Mouse (Mus musculus): ENCODE data around the gene Stx6. TPM values are rescaled to one million over a fixed set of nuclear protein-coding genes. Genes with fewer than 3 reads are reported as not detected.

Gene Stx6
- 100 to 1,000 TPM in 22 of 26 experiments, 10 to 100 TPM in 4; 89.1 to 825 (median 157) TPM for total RNA-seq (2018; cell fraction: chromatin; rRNA removed)
- total RNA-seq (2018; cell fraction: cytosol; rRNA removed), result 10 to 100 TPM; 18.0 to 70.6 (median 28.5) TPM
- 100 to 1,000 TPM in 13 of 26 experiments, 10 to 100 TPM in 13; 38.1 to 384 (median 109) TPM for total RNA-seq (2018; cell fraction: nucleus; rRNA removed)
- polyA plus RNA-seq (2018), result 28.0 to 46.7 TPM (median 32.4 TPM) in 3 replicates

DNA sequence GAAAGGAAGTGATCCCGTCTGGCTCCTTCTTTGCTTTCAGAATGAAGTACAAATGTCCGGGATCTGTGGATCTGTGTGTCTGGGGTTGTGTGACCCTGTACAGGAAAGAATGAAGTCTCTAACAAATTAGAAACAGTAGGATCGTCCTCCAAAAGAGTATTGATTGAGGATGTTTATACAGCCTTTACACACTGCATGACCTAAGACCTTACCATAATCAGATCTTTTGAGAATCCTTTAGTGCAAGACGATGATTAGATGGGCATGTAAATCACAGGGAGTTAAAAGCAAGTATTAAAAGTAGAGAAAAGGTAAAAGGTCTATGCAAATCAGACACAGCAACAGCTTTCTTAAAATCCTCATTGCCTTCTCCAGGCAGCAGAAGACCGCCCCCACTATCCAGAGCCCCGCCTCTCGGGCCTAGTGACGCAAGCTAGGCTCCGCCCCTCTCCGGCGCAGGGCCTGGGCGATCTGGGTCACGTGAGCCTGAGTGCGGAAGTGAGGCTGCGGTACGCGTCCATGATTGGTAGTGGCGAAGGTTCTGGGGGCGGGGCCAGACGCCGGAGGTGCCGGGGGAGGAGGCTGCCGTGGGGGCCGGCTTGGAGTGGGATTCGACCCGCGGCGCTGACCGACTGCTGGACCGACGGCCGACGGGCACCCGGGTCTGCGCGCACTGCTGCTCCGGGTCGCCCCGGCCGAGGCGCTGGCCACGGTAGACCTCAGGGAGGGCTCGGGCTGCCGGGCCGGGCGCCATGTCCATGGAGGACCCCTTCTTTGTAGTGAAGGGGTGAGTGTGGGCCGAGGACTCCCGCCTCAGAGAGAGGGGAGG lies at the start of gene Stx6:
Gene Stx6, plus strand, starts transcription at position 575 of the 829 bp plus-strand sequence.
- H3K79me2 ChIP-seq (ENCODE audit: inconsistent target), result peaks cover 39% of the 10 kb centered on the region
- peak within 1 kb of the TSS; percentile 32 for H3K4me3 ChIP-seq (ENCODE audit: inconsistent target)
- no peak within 1 kb of the TSS for H3K27ac ChIP-seq
- no peaks in the 10 kb centered on the region for H3K36me3 ChIP-seq (ENCODE audit: inconsistent target)
- 4% methylated on average over 46 of the region's 48 CpGs for WGBS (ENCODE audit: missing documents)

DNA sequence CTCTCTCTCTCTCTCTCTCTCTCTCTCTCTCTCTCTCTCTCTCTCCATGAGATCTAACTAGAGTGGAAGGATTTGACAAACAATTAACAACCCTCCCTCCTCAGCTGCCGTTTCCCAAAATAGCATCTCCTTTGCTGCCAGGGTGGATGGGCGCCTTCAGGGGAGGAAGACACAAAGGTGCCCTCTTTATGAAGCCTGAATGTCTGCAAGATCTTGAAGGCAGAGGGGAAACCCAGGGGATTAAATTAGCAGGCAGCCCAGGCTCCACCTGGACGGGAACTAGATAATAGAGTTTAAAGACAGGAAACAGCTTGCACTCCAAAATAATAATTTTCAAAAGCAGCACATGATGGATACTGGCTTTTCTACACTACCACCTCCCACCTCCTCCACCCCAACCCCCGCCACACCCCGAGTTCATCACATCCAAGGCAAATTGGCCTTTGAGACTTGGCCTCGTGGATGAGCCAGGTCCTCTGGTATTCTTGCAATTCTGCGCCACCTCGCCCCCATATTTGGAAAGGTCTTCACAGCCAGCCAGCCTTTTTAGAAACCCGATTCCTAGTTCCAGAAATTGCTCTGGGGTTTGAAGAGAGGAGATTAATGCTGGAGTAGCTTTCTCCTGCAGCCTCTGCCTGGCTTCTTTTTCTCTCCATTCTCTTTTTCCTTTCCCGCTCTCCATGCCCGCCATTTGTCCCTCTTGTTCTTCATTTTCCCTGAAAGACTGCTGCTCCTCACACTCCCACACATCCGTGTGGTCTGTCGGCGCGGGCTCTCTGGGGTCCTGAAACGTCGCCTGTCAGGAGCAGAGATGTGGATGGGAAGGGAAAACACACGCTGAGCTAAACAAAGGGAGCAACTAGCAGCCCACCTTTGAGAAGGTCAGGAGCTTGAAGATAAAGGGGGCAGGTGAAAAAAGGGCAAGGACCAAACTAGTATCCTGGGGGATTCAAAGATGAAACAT lies 48.8 kb upstream of the Stx6 start:
- Histone ChIP-seq H3K27ac (no peak overlapping the region), H3K36me3 (ENCODE audit: inconsistent target) (no peaks in the 10 kb centered on the region), H3K79me2 (ENCODE audit: inconsistent target) (no peaks in the 10 kb centered on the region), H3K4me3 (ENCODE audit: inconsistent target) (no peak overlapping the region)
- 79% methylated on average over 17 of the region's 18 CpGs for WGBS (ENCODE audit: missing documents)

DNA sequence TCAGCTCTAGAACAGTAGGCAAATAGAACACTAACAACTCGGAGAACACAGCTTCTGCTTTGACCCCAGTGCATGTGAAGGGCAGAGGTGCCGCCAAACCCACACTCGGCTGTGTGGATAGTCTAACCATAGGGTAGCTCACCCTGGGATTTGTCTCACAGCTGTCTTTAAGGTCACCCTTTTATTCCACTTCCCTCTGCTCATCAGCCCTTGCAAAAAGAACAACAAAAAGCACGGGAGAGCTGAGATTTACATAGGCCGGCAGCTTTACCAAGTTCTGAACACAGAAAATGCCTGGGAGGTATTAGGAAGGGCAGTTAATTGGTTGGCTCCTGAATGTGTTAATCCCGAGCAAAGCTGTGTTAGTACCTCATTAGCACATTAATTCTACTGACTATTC lies 47.0 kb upstream of the Stx6 start:
- WGBS (ENCODE audit: missing documents), result 93% methylated on average over 6 of the region's 6 CpGs

DNA sequence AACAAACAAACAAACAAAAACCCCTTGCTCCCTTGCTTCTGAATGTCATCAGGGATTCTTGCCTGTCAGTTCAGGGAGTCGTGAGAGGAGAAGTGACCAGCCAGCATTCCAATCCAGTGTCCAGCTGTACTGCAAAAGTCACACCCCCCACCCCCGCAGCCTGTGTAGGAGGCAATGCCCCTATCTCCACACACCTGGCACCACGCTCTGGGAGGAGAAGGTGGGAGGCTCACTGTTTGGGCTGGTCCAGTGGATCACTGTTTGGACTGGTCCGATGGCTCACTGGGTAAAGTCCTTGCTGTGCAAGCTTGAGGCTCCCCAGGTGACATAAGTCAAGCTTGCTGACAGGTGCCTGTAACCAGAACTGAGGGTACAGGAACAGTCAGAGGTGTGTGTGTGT lies 46.4 kb upstream of the Stx6 start:
- no peaks in the 10 kb centered on the region for H3K79me2 ChIP-seq (ENCODE audit: inconsistent target)
- no peak overlapping the region for H3K27ac ChIP-seq
- no peak overlapping the region for H3K4me3 ChIP-seq (ENCODE audit: inconsistent target)
- H3K36me3 ChIP-seq (ENCODE audit: inconsistent target), result no peaks in the 10 kb centered on the region
- 98% methylated on average over 4 of the region's 4 CpGs for WGBS (ENCODE audit: missing documents)

More for the DNA sequence above, 47.0 kb upstream of the Stx6 start:
- Histone ChIP-seq H3K4me3 (ENCODE audit: inconsistent target) (no peak overlapping the region), H3K27ac (no peak overlapping the region), H3K79me2 (ENCODE audit: inconsistent target) (no peaks in the 10 kb centered on the region), H3K36me3 (ENCODE audit: inconsistent target) (no peaks in the 10 kb centered on the region)

DNA sequence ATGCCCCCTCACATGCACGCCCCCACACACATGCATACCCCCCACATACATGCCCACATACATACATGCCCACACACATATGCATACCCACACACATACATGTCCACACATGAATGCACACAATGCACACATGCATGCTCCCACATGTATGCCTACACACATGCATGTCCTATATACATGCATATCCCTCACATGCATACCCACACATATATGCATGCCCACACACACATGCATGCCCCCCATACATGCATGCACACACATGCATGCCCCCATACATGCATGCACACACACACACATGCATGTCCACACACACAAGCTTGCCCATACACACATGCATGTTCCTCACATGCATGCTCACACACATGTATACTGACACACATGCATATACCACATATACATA lies 45.6 kb upstream of the Stx6 start:
- Histone ChIP-seq H3K27ac (no peak overlapping the region), H3K36me3 (ENCODE audit: inconsistent target) (no peaks in the 10 kb centered on the region), H3K79me2 (ENCODE audit: inconsistent target) (no peaks in the 10 kb centered on the region), H3K4me3 (ENCODE audit: inconsistent target) (no peak overlapping the region)
- WGBS (ENCODE audit: missing documents), result 50% methylated on average over 1 of the region's 1 CpGs

DNA sequence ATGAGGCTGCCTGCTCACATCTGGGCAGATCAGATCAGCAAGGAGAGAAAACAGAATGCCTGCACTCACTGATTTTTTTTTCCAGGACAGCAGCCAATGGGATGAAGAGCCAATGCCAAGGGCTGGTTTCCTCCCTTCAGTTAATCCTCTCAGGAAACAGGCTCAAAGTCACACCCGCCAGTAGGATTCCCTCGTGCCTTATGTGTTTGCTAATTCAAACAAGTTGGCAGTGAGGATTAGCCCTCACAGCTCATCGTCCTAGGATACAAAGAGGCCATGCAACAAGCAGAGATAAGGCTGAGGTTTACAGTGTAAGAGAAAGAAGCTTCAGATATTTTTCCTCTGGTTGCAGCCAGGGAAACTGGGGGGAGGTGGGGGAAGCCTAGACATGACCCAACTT lies 44.6 kb upstream of the Stx6 start:
- WGBS (ENCODE audit: missing documents), result 84% methylated on average over 3 of the region's 3 CpGs
- Histone ChIP-seq H3K27ac (no peak overlapping the region), H3K36me3 (ENCODE audit: inconsistent target) (no peaks in the 10 kb centered on the region), H3K4me3 (ENCODE audit: inconsistent target) (no peak overlapping the region), H3K79me2 (ENCODE audit: inconsistent target) (no peaks in the 10 kb centered on the region)

DNA sequence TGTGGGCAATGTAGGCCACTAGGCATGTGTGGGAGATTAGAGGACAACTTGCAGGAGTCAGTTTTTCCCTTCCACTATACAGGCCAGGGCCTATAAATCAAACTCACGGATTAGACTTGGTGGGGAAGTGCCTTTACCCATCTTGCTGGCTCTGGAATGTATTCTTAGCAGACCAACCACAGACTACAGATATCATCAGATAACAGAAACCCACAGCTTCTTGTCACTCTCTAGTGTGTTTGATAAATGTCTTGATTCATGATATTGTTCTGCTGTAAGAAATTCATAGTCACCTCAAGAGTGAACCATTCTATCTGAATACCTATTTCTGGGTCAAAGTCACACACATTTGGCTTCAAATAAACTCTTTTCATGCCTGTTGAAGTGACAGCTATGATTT lies 38.8 kb upstream of the Stx6 start:
- Histone ChIP-seq H3K27ac (no peak overlapping the region), H3K4me3 (ENCODE audit: inconsistent target) (no peak overlapping the region), H3K79me2 (ENCODE audit: inconsistent target) (no peaks in the 10 kb centered on the region), H3K36me3 (ENCODE audit: inconsistent target) (no peaks in the 10 kb centered on the region)
- WGBS (ENCODE audit: missing documents), result 56% methylated on average over 1 of the region's 1 CpGs

DNA sequence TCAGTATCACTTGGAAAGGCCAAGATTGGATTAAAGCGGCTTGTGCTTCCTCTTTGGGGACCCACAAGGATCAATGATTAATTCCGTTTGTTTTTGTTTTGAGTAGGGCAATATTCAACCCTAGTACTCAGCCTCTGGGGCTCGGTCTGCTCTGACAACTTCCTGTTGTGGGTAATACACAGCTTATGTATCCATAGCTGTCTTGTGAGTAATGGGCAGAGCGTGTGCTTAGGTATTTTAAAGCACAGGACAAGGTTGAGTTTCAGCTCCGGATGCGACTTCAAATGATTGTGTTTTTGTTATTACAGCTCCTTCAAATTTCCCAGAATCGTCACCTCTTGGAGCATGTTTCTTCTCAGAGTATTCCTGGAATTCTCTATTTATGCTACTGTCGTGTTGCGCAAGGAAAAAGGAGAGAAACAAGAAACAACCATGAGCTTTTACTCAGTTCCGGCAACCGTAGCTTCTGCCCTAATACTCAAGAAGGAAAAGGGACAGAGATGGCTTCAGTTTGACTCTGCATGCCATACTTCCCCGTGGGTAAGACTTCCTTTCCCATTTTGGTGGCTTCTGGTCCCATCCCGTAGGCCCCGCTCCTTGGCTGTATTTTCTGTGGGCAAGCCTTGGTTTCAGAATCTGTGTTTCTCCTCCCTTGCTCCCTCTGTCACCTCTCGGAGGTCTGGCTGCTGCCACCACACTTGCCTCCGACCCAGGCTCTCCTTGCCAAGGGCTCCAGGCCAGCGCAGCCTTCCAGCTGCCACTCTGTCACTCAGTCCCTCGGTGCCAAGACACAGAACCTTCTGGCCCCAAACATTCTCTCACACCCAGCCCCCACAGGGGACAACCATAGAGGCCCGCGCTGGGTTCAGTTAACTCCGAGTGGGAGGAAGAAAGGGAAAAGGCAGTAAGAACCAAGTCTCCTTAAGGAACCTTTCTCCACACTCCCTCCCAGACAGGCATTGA lies 36.3 kb upstream of the Stx6 start:
- H3K36me3 ChIP-seq (ENCODE audit: inconsistent target), result no peaks in the 10 kb centered on the region
- no peak overlapping the region for H3K27ac ChIP-seq
- WGBS (ENCODE audit: missing documents), result 87% methylated on average over 21 of the region's 21 CpGs
- no peak overlapping the region for H3K4me3 ChIP-seq (ENCODE audit: inconsistent target)
- no peaks in the 10 kb centered on the region for H3K79me2 ChIP-seq (ENCODE audit: inconsistent target)

DNA sequence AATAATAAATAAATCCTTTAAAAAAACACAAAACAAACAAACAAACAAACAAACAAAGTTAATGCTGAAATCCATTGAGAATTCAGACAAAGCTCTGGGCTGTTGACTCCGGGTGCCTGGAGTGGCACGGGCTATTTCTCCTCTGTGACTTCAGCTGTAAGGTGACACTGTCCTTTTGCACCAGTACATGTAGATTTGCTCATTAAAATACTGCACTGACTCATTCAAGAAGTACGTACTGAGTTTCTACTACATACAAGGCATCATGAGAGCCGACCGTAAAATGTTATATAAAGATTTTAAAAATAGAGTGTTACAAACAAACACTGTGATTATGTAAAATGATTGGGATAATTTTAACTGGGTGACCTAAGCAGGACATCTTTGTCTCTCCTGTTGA lies 34.1 kb upstream of the Stx6 start:
- H3K79me2 ChIP-seq (ENCODE audit: inconsistent target), result no peaks in the 10 kb centered on the region
- 100% methylated on average over 5 of the region's 5 CpGs for WGBS (ENCODE audit: missing documents)
- no peak overlapping the region for H3K27ac ChIP-seq
- no peaks in the 10 kb centered on the region for H3K36me3 ChIP-seq (ENCODE audit: inconsistent target)
- no peak overlapping the region for H3K4me3 ChIP-seq (ENCODE audit: inconsistent target)

DNA sequence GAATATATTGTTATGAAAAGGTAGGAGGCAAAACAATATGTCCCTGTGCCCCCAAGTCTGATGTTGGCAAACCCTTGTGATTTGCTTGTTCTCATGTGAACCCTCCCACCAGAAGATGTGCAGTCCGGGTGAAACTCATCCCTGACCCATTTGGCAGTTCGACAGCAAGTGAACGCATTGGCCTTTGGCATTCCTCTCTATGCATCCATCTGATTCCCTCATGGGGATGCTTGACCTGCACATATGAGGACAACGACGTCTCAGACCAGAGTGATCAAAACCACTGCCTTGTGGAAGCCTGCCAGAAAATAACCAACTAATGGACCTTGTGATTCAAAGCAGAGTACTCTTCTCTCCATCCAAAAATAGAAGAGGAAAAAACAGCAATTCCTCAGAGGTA lies 31.8 kb upstream of the Stx6 start:
- Histone ChIP-seq H3K4me3 (ENCODE audit: inconsistent target) (no peak overlapping the region), H3K79me2 (ENCODE audit: inconsistent target) (no peaks in the 10 kb centered on the region), H3K36me3 (ENCODE audit: inconsistent target) (peaks cover 7% of the 10 kb centered on the region; the same call in 1 of the 2 replicates), H3K27ac (no peak overlapping the region)
- 87% methylated on average over 5 of the region's 5 CpGs for WGBS (ENCODE audit: missing documents)

DNA sequence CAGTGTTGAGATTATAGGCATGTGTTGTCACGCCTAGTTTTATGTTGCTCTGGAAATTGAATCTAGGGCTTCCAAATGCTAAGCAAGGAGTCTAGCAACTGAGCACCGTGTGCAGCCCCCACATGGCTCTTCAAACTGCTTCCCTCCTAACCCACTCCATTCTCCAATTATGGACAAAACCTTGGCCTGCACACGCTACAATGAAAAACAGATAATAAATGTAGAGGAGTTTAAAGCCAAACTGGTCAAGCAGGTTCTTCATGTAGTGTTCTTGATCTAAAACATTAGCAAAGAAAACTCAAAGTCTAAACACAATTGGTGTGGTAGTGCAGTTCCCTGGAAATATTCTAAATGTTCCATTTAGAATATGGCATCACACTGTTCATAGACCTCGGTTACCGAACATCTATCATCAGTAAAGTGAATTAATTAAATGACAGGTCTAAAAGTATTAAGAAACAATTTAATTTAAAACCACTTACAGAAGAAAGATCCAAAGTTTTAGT lies 31.0 kb upstream of the Stx6 start:
- no peaks in the 10 kb centered on the region for H3K79me2 ChIP-seq (ENCODE audit: inconsistent target)
- no peak overlapping the region for H3K4me3 ChIP-seq (ENCODE audit: inconsistent target)
- peaks cover 7% of the 10 kb centered on the region; the same call in 1 of the 2 replicates for H3K36me3 ChIP-seq (ENCODE audit: inconsistent target)
- 98% methylated on average over 5 of the region's 5 CpGs for WGBS (ENCODE audit: missing documents)
- no peak overlapping the region for H3K27ac ChIP-seq

DNA sequence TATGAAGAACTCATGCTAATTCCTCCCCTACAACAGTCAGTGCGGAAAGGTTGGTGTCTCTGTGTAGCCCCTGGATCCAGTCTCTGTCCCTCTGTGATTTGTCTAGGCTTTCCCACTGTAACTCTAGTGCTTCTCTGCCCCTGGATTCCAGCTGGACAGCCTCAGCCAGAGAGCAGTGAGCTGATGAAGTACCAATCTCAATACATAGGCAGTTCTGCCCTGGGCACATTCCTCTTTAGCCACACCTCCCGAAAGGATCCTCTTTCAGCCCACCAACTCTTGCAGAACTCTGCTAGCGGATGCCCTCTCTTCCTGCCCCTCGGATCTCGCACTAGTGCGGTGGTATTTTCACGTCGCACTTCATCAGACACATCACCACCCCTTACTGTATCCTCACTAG lies 23.6 kb upstream of the Stx6 start:
- Histone ChIP-seq H3K79me2 (ENCODE audit: inconsistent target) (peaks cover 6% of the 10 kb centered on the region; the same call in 1 of the 2 replicates), H3K4me3 (ENCODE audit: inconsistent target) (no peak overlapping the region), H3K27ac (no peak overlapping the region), H3K36me3 (ENCODE audit: inconsistent target) (peaks cover 15% of the 10 kb centered on the region; the same call in 1 of the 2 replicates)
- 94% methylated on average over 8 of the region's 8 CpGs for WGBS (ENCODE audit: missing documents)

DNA sequence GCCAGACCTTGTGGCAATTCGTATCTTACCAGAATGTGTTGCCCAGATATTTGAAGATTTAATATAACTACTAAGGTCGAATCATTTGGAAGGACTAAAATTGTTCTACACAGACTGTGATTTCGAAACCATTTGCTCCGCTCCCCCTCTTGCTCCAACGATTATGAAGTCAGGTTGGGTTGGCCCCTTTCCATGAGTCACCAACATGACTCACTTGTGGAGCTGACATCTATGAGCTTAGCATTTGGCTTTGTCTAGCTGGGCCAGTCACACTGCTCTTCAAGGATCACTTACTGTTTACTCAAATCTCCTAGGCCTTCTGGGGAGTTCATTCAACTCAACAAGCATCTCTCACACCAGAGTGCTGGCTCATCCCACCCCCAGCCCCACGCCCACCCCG lies 19.7 kb upstream of the Stx6 start:
- Histone ChIP-seq H3K4me3 (ENCODE audit: inconsistent target) (no peak overlapping the region), H3K36me3 (ENCODE audit: inconsistent target) (peaks cover 8% of the 10 kb centered on the region; the same call in 1 of the 2 replicates), H3K79me2 (ENCODE audit: inconsistent target) (peaks cover 6% of the 10 kb centered on the region; the same call in 1 of the 2 replicates), H3K27ac (0 out of 2 replicates have a peak overlapping the region, but pooled peaks have one; percentile 13)
- WGBS (ENCODE audit: missing documents), result 52% methylated on average over 7 of the region's 7 CpGs

All from macrophage (primary cell).